19 mouse cellular contexts compared by ENCODE assay signal in genomic region chr9:100605522-100605921, GRCm38 (mm10). TPM values are rescaled to one million over a fixed set of nuclear protein-coding genes. Genes with fewer than 3 reads are reported as not detected.
DNase-seq lines count a peak whose midpoint lies in the region; ATAC-seq and TF ChIP-seq lines count a peak whose summit lies in the region.
"Had no signal": no experiment of that assay in that cellular context is flagged by ENCODE, and none has a peak within 500 bp of the region (broad histone marks: within the 10 kb centered on the region; RNA-seq: fewer than 3 reads in every experiment).

No protein-coding gene starts in this region.

- intact Hi-C loops in gastrocnemius, adult 2 months (cut with DNase I): no loop called here
- intact Hi-C loops in gastrocnemius, postnatal 36 days (cut with DNase I): no loop called here
- intact Hi-C loops in heart, postnatal 25 days (cut with DNase I): no loop called here

- H3K4me3 ChIP-seq in gastrocnemius, adult 2 months: no peak overlapping the region
- no peak overlapping the region for H3K4me3 ChIP-seq in heart, embryonic 13.5 days
- no peak overlapping the region for H3K4me3 ChIP-seq in midbrain, embryonic 11.5 days (ENCODE audit: low read depth, low read length)
- no peak overlapping the region for H3K4me3 ChIP-seq in midbrain, embryonic 14.5 days (replicated peaks; ENCODE audit: low read depth, low read length)
- H3K4me3 ChIP-seq in myocyte: no peak overlapping the region
- no peak overlapping the region for H3K4me3 ChIP-seq in forebrain, embryonic 12.5 days (replicated peaks)
- H3K4me3 ChIP-seq: embryonic facial prominence, embryonic 13.5 days; hindbrain, embryonic 12.5 days had no signal

- 0 out of 2 replicates have a peak overlapping the region, but pooled peaks have one; percentile 17 for H3K27ac ChIP-seq in gastrocnemius, adult 2 months
- peak overlapping the region; percentile 55 for H3K27ac ChIP-seq in heart, embryonic 13.5 days (replicated peaks)
- no peak overlapping the region for H3K27ac ChIP-seq in midbrain, embryonic 11.5 days (ENCODE audit: low read depth, low read length)
- no peak overlapping the region for H3K27ac ChIP-seq in midbrain, embryonic 14.5 days (replicated peaks; ENCODE audit: low read depth, low read length)
- H3K27ac ChIP-seq in forebrain, embryonic 12.5 days: no peak overlapping the region
- H3K27ac ChIP-seq: embryonic facial prominence, embryonic 13.5 days; hindbrain, embryonic 12.5 days had no signal

- no peak overlapping the region for H3K9ac ChIP-seq in heart, embryonic 13.5 days
- no peak overlapping the region for H3K9ac ChIP-seq in midbrain, embryonic 11.5 days (ENCODE audit: low read length)
- H3K9ac ChIP-seq in midbrain, embryonic 14.5 days (replicated peaks; ENCODE audit: low read length): no peak overlapping the region
- H3K9ac ChIP-seq in forebrain, embryonic 12.5 days: no peak overlapping the region
- H3K9ac ChIP-seq: embryonic facial prominence, embryonic 13.5 days; hindbrain, embryonic 12.5 days had no signal

- no peaks in the 10 kb centered on the region for H3K9me3 ChIP-seq in heart, embryonic 13.5 days
- no peaks in the 10 kb centered on the region for H3K9me3 ChIP-seq in midbrain, embryonic 11.5 days (ENCODE audit: control insufficient read depth, low read length)
- H3K9me3 ChIP-seq in midbrain, embryonic 14.5 days (ENCODE audit: control insufficient read depth, low read length): no peaks in the 10 kb centered on the region
- H3K9me3 ChIP-seq in forebrain, embryonic 12.5 days: no peaks in the 10 kb centered on the region
- H3K9me3 ChIP-seq: embryonic facial prominence, embryonic 13.5 days; G1E; hindbrain, embryonic 12.5 days had no signal

- no peak overlapping the region for H3K4me2 ChIP-seq in heart, embryonic 13.5 days
- H3K4me2 ChIP-seq in midbrain, embryonic 11.5 days: no peak overlapping the region
- no peak overlapping the region for H3K4me2 ChIP-seq in midbrain, embryonic 14.5 days (ENCODE audit: low read length)
- peak overlapping the region; percentile 65 for H3K4me2 ChIP-seq in myocyte (ENCODE audit: low read depth)
- no peak overlapping the region for H3K4me2 ChIP-seq in forebrain, embryonic 12.5 days
- H3K4me2 ChIP-seq: embryonic facial prominence, embryonic 13.5 days; hindbrain, embryonic 12.5 days had no signal

- H3K36me3 ChIP-seq in heart, embryonic 13.5 days: no peaks in the 10 kb centered on the region
- no peaks in the 10 kb centered on the region for H3K36me3 ChIP-seq in midbrain, embryonic 11.5 days (ENCODE audit: control insufficient read depth, insufficient read depth, low read length)
- no peaks in the 10 kb centered on the region for H3K36me3 ChIP-seq in midbrain, embryonic 14.5 days (ENCODE audit: control insufficient read depth, insufficient read depth, low read length)
- H3K36me3 ChIP-seq in myocyte (ENCODE audit: control insufficient read depth, insufficient read depth): no peaks in the 10 kb centered on the region
- no peaks in the 10 kb centered on the region for H3K36me3 ChIP-seq in forebrain, embryonic 12.5 days (replicated peaks)
- H3K36me3 ChIP-seq: embryonic facial prominence, embryonic 13.5 days; G1E; hindbrain, embryonic 12.5 days had no signal

- H3ac ChIP-seq in myocyte (ENCODE audit: control insufficient read depth, insufficient read length): no peak overlapping the region

- no peak for ATAC-seq in heart, embryonic 13.5 days (ENCODE audit: extremely low read depth, insufficient number of reproducible peaks, low FRiP score, low TSS enrichment)
- ATAC-seq in midbrain, embryonic 11.5 days (ENCODE audit: low FRiP score): no peak
- ATAC-seq in midbrain, embryonic 14.5 days (ENCODE audit: low FRiP score, low TSS enrichment): no peak
- ATAC-seq in forebrain, embryonic 12.5 days (ENCODE audit: low FRiP score): no peak
- ATAC-seq: activated CD4-positive, CD25-positive, alpha-beta regulatory T cell, adult 4 months; hindbrain, embryonic 16.5 days; inflammation-experienced regulatory T-cells, adult 6 months; intestine, postnatal 0 days had no signal

- DNase-seq in gastrocnemius, adult 2 months: no peak
- DNase-seq in gastrocnemius, postnatal 36 days: no peak
- DNase-seq in heart, postnatal 25 days (ENCODE audit: low spot score): no peak
- peak; percentile 21 for DNase-seq in midbrain, embryonic 11.5 days (ENCODE audit: low spot score, missing footprints)
- DNase-seq in midbrain, embryonic 14.5 days: no peak
- DNase-seq: cerebellum, adult 11-12 months; cerebellum, adult 9-10 months; cerebellum, postnatal 36 days had no signal

- TF ChIP-seq POLR2A in myocyte (IDR thresholded peaks at IDR 0.05; ENCODE audit: insufficient read length, low read depth): no peak

- 80% methylated on average over 1 of the region's 1 CpGs for WGBS in heart, embryonic 13.5 days
- whole genome bisulfite sequencing in midbrain, embryonic 11.5 days: 89% methylated on average over 1 of the region's 1 CpGs
- WGBS in midbrain, embryonic 14.5 days: 93% methylated on average over 1 of the region's 1 CpGs
- WGBS in forebrain, embryonic 12.5 days: 95% methylated on average over 1 of the region's 1 CpGs

- H3K79me2 ChIP-seq in myocyte (ENCODE audit: control insufficient read depth, insufficient read depth): no peaks in the 10 kb centered on the region

- peaks cover 11% of the 10 kb centered on the region for H3K4me1 ChIP-seq in heart, embryonic 13.5 days
- no peaks in the 10 kb centered on the region for H3K4me1 ChIP-seq in midbrain, embryonic 11.5 days (ENCODE audit: control insufficient read depth, insufficient read depth, low read length)
- peaks cover 8% of the 10 kb centered on the region; the same call in 1 of the 2 replicates for H3K4me1 ChIP-seq in midbrain, embryonic 14.5 days (ENCODE audit: control insufficient read depth, insufficient read depth, low read length)
- 0 out of 2 replicates have a peak, but pooled peaks cover 4% of the 10 kb centered on the region for H3K4me1 ChIP-seq in forebrain, embryonic 12.5 days

- H3K27me3 ChIP-seq in heart, embryonic 13.5 days (replicated peaks): no peaks in the 10 kb centered on the region
- no peaks in the 10 kb centered on the region for H3K27me3 ChIP-seq in midbrain, embryonic 11.5 days (ENCODE audit: control insufficient read depth, insufficient read depth, low read length)
- H3K27me3 ChIP-seq in midbrain, embryonic 14.5 days (ENCODE audit: control insufficient read depth, insufficient read depth, low read length): no peaks in the 10 kb centered on the region
- no peaks in the 10 kb centered on the region for H3K27me3 ChIP-seq in myocyte (ENCODE audit: control insufficient read depth, insufficient read depth, insufficient read length)
- H3K27me3 ChIP-seq in forebrain, embryonic 12.5 days: no peaks in the 10 kb centered on the region
- H3K27me3 ChIP-seq: embryonic facial prominence, embryonic 13.5 days; hindbrain, embryonic 12.5 days had no signal

- TF ChIP-seq CTCF in gastrocnemius, adult 2 months (IDR thresholded peaks at IDR 0.05): no peak

TF ChIP-seq in myocyte, 11 proteins besides CTCF, POLR2A, EP300 and RAD21:
- no peak for TF ChIP-seq SRF (IDR thresholded peaks at IDR 0.05; ENCODE audit: control insufficient read depth, insufficient read length, low read depth)
- no peak for TF ChIP-seq CEBPB (IDR thresholded peaks at IDR 0.05; ENCODE audit: insufficient read depth, poor library complexity, severe bottlenecking)
- no peak for TF ChIP-seq MYOG (IDR thresholded peaks at IDR 0.05; ENCODE audit: control insufficient read depth in 1 of 3, insufficient read depth in 1 of 3, insufficient read length in 2 of 3, low read depth in 2 of 3)
- no peak for TF ChIP-seq E2F4 (IDR thresholded peaks at IDR 0.05; ENCODE audit: insufficient read depth)
- TF ChIP-seq MAX (IDR thresholded peaks at IDR 0.05; ENCODE audit: low read depth): no peak
- TF ChIP-seq MYOD1 (IDR thresholded peaks at IDR 0.05; ENCODE audit: control insufficient read depth in 1 of 3, insufficient read length in 2 of 3, low read depth in 2 of 3): no peak
- no peak for TF ChIP-seq TCF12 (IDR thresholded peaks at IDR 0.05; ENCODE audit: insufficient read depth, poor library complexity, severe bottlenecking)
- TF ChIP-seq POLR2AphosphoS2 (IDR thresholded peaks at IDR 0.05; ENCODE audit: insufficient read length, low read depth): no peak
- TF ChIP-seq TCF3 (IDR thresholded peaks at IDR 0.05; ENCODE audit: insufficient read length, low read depth): no peak
- no peak for TF ChIP-seq REST (IDR thresholded peaks at IDR 0.05; ENCODE audit: insufficient read depth, insufficient read length)
- TF ChIP-seq USF1 (IDR thresholded peaks at IDR 0.05; ENCODE audit: low read depth): no peak

RNA-seq across cellular contexts. Expression of gene Stag1, which starts 7.9 kb away (rescaled TPM):
- total RNA-seq in gastrocnemius, adult 2 months (2021): 10 to 100 TPM; 26.1 to 28.4 TPM
- 10 to 100 TPM; 17.8 to 24.4 TPM for total RNA-seq in gastrocnemius, postnatal 36 days (2021)
- 23.1 and 25.7 TPM in 2 replicates for polyA plus RNA-seq in heart, embryonic 13.5 days (2015; fragmentation: Nextera tagmentation; extraction: Ambion mirVana)
- 10 to 100 TPM; 27.1 to 30.6 TPM for total RNA-seq in heart, postnatal 25 days (2021)
- polyA plus RNA-seq in midbrain, embryonic 11.5 days (2014; fragmentation: Nextera tagmentation; extraction: Ambion mirVana): 57.1 and 64.3 TPM in 2 replicates
- 41.3 and 45.2 TPM in 2 replicates for polyA plus RNA-seq in midbrain, embryonic 14.5 days (2014; fragmentation: Nextera tagmentation; extraction: Ambion mirVana)
- 5.9 TPM for polyA plus RNA-seq in myocyte (2012; fragmentation: generic; extraction: Trizol)
- polyA plus RNA-seq in forebrain, embryonic 12.5 days (2016; fragmentation: Nextera tagmentation; extraction: Ambion mirVana): 61.0 and 61.9 TPM in 2 replicates

RNA-seq across cellular contexts. Expression of gene Slc35g2, which starts 34.6 kb away (rescaled TPM):
- 1 to 10 TPM in 1 of 2 experiments, under 1 TPM in 1; 0.51 to 1.3 TPM for total RNA-seq in gastrocnemius, adult 2 months (2021)
- under 1 TPM; 0.27 to 0.64 TPM for total RNA-seq in gastrocnemius, postnatal 36 days (2021)
- 9.6 and 10.5 TPM in 2 replicates for polyA plus RNA-seq in heart, embryonic 13.5 days (2015; fragmentation: Nextera tagmentation; extraction: Ambion mirVana)
- total RNA-seq in heart, postnatal 25 days (2021): 1 to 10 TPM; 3.7 to 4.9 TPM
- 8.5 and 9.1 TPM in 2 replicates for polyA plus RNA-seq in midbrain, embryonic 11.5 days (2014; fragmentation: Nextera tagmentation; extraction: Ambion mirVana)
- 16.9 and 18.5 TPM in 2 replicates for polyA plus RNA-seq in midbrain, embryonic 14.5 days (2014; fragmentation: Nextera tagmentation; extraction: Ambion mirVana)
- 0.10 TPM for polyA plus RNA-seq in myocyte (2012; fragmentation: generic; extraction: Trizol)
- polyA plus RNA-seq in forebrain, embryonic 12.5 days (2016; fragmentation: Nextera tagmentation; extraction: Ambion mirVana): 8.1 and 9.0 TPM in 2 replicates
- polyA plus RNA-seq: C2C12, G1E had no signal

RNA-seq across cellular contexts. Expression of gene Nck1, which starts 59.6 kb away (rescaled TPM):
- total RNA-seq in gastrocnemius, adult 2 months (2021): 10 to 100 TPM; 26.0 to 37.4 TPM
- total RNA-seq in gastrocnemius, postnatal 36 days (2021): 10 to 100 TPM; 26.3 to 27.3 TPM
- 45.6 and 56.7 TPM in 2 replicates for polyA plus RNA-seq in heart, embryonic 13.5 days (2015; fragmentation: Nextera tagmentation; extraction: Ambion mirVana)
- 10 to 100 TPM; 44.9 to 51.9 TPM for total RNA-seq in heart, postnatal 25 days (2021)
- polyA plus RNA-seq in midbrain, embryonic 11.5 days (2014; fragmentation: Nextera tagmentation; extraction: Ambion mirVana): 77.8 and 79.9 TPM in 2 replicates
- polyA plus RNA-seq in midbrain, embryonic 14.5 days (2014; fragmentation: Nextera tagmentation; extraction: Ambion mirVana): 61.9 and 69.3 TPM in 2 replicates
- polyA plus RNA-seq in myocyte (2012; fragmentation: generic; extraction: Trizol): 17.1 TPM
- 63.6 and 68.6 TPM in 2 replicates for polyA plus RNA-seq in forebrain, embryonic 12.5 days (2016; fragmentation: Nextera tagmentation; extraction: Ambion mirVana)

Comparison
In these comparisons a context has a peak if more than half of its experiments do, and no peak if none do; other contexts are left out.
1. H3K27ac ChIP-seq: peak in gastrocnemius, adult 2 months (single experiment) and heart, embryonic 13.5 days (single experiment); none in midbrain, embryonic 11.5 days (single experiment), midbrain, embryonic 14.5 days (single experiment) and forebrain, embryonic 12.5 days (single experiment).